Mouse (Mus musculus): Measurements from ENCODE around the gene Bbx.

Gene Bbx

DNA sequence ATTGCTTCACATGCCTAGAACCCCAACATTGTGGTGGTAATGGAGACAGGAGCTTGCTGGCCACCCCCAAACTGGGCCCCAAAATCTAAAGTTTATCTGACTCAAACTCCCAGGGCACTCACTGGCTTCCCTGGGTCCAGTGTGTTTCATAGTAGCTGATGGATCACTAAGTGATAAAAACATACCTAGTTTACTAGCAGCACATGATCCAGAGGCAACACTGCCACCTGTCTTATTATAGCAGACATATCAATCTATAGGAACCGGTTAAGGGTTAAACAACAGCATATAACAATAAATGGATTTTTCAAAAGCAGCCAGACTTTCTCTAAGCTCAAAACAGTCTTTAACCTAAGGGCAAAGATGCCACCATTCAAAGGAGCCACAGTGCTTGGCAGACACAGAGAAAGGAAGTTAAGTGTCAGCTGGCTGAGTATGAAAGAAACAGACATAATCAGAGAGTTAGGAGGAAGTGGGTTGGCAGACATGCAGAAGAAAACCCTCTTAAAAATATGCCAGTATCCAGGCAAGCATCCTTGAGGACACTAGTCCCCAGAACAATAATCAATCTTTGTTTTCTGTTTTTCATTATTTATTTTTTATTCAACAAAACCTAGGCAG lies 116.7 kb downstream of the Bbx start:
- DNase-seq (ENCODE audit: extremely low read depth, low read depth): peak; percentile 14

DNA sequence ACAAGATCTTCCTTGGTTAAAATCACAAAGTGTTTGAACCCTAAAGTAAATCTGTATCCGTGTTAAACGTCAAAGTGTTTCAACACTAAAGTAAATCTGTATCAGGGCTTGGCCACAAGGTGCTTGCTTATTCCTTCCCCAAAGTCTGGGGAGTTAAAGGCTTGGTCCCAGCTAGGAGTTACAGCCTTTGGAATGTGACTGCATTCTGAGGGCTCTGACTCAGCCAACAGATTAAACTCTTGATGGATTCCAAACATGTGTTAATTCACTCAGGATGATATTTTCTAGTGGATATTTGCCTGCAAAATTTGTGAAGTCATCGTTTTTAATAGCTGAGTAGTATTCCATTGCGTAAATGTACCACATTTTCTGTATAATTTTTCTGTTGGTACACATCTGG lies 120.6 kb downstream of the Bbx start:
- DNase-seq (ENCODE audit: extremely low read depth, low read depth): no peak

DNA sequence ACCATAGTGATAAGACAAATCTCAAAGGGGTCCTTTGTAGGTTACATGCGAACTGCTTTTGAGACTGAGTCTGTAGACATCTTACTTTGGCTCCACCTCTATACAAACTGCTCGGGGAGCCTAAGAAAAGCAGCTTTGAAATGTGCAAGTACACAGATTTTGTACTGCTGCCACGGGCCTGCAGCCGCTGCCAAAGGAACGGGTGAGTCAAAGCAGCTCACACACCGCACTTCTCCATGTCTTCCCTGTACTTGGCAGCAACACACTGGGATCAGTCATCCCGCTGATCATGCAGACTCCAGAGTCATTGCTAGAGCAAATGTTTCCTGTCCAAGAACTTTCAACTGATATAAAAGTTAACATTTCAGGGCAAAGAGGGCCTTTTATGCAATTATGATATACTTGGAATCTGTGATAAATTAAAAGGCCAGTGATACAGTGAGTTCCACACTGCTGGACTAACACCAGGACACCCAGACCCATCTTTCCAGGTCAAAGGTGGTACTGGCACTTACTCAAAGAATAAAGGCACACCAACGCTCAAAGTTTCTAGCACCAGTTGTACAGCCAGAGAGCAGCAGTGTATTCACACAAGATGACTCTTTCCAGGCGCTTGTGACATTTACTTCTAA lies 122.7 kb downstream of the Bbx start:
- DNase-seq (ENCODE audit: extremely low read depth, low read depth): no peak

DNA sequence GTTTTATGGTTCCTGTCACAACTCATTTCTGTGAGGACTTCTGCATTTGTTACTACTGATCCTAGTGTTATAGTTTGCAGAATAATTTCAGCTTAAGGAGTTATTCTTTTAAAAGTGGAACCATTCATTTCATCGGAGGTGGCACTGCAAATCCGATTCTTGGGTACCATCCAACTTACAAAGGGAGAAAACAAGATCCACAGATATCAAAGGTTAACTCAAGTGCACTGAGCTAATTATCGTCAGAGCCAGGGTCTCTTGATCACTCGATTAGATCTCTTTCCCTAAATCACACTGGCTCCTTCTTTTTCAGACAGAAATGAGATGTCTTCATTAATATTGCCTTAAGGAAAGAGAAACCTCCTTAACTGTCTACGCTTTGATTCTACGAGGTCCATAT lies 123.9 kb downstream of the Bbx start:
- no peak for DNase-seq (ENCODE audit: extremely low read depth, low read depth)

DNA sequence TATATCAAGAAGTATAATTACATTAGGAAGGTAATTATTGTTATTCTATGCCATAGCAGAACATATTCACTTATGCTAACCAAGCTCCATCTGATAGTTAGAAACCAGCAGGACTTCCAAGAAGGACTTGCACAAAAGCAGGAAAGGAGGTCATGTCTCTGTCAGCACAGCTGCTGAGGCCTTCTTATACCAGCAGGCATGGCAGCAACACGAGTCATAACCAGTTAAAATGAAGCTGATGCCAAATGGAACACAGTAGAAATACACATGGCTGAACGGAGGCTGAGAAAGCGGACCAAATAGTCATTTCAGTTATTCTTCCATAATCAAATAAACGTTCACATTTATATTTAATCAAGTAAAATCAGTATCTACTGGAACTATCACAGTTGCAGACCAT lies 125.0 kb downstream of the Bbx start:
- DNase-seq (ENCODE audit: extremely low read depth, low read depth): no peak

DNA sequence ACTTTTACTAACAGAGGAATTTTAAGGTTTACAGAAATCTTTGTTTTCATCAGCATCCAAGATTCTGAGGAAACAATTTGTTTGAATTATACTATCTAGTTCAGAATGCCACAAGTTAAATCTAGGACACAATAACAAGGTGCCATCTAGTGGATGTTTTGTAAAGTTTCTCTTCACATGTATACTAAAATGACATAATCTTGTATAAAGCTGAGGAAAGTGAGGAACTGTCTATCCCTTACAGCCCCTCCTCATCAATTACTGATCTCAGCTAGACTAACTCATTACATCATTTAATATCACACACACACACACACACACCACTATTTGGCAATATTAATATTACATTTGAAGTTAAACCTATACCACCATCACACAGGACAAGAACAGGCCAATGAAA lies 125.5 kb downstream of the Bbx start:
- peak; percentile 23 for DNase-seq (ENCODE audit: extremely low read depth, low read depth)

DNA sequence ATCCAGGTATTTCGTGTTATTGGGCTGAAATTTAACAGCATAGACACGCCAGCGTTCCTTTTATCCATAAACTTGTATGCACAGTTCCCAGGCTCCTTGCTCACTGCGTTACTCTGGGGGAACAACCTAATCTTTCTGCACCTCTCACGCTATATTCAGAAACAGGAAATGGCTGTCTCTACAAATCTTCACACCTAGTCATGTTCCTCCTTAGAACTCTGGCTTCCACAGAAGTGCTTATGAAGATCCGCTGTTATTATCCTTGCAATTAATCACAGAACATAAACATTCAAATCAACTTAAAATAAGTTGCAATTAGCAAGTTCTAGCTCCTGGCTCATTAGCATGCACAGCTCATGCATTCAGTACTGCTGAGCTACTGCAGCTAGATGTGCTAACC lies 127.0 kb downstream of the Bbx start:
- DNase-seq (ENCODE audit: extremely low read depth, low read depth): no peak

DNA sequence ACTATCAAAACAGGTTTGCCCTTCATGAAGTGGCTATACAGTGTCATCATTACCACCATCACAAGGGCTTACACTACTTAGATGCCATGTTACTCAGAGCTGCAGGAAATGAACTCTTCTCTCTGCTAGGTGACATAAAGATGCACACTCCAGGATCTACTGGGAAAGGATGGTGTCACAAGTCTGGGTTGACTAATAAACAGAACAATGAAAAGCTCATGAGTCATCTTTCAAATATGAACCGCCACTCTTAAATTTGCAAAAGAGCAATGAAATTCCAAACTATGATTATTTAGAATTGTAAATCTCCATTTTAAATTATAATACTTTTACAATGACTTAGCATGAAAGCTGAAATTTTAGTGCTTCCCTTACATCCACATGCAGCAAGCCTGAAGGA lies 129.6 kb downstream of the Bbx start:
- no peak for DNase-seq (ENCODE audit: extremely low read depth, low read depth)

DNA sequence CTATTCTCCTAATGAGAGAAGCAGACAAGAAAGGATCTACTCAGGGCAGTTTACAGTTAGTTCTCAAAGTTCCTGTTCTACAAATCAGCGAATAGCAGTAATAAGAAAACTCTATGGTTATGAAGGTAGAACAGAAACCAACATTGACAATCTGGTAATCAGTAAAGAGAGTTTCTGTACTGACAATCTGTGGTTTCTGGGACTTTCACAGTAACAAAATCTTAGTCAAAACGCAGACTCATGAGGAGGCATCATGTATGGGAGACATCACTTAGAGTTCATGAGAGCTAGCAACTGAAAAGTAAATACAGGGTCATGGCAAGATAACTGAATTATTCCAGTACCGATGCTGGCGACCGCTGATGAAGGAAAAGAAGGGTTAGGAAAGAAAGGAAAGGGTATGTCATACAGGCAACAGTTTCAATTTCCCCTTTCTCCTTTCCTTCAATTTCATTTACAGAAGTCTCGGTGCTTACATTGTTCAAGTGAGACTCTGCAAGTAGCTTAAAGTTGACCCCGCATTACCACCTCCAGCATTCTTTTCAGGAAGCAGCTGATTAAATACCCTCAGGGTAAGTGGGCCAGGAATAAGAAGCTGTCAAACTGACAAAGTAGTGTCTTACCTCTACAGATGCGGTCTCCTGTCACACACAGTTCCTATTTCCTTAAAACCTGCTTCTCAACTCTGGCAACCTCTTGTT lies 133.3 kb downstream of the Bbx start:
- no peak for DNase-seq (ENCODE audit: extremely low read depth, low read depth)

DNA sequence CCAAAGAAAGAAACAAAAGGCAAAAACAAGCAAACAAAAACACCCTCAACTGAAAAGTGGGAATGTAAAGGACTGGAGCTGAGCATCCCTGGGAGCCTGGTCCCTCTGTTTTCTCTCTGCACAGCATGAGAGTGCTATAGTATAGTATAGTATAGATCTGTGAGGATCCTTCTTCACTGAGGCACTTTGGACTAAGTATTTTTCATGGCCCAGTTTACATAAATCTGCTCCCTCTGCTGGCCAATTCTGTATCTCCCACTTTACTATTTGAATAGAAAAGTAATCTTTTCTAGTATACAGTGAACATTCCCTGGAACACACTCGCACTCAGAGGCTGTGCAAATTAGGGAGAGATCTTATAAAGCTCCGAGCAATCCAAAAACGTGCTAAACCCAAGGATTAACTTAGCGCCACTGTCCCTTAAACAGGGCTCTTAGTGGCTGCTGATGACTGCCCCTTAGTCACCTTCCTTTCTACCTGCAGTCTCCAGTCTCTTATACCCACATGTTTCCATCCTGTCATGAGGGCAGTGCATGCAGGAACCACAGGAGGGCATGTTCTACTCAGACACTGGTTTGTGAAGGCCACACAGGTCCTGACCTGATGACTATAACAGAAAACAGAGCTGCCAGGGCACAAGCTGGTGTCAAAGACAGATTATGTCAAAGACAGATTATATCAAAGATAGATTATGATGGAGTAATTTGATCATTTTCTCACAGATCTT lies 138.5 kb downstream of the Bbx start:
- DNase-seq (ENCODE audit: extremely low read depth, low read depth): no peak

DNA sequence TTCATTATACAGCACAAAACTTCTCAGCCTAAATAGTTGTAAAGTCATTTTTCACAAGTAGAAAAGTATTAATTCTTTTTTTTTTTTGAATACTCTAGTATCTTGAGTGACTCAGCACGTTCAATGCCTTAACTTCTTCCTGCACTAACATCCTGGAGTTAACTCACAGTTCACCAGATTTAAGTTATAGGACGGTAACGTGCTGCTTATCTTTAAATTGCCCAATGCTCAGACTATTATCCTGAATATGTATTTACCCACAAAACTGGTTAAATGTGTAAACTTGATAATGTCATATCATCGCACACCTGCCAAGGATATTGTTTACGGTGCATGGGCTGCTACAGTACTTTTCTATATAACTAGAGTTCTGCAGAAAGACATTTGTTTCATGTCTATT lies 139.4 kb downstream of the Bbx start:
- no peak for DNase-seq (ENCODE audit: extremely low read depth, low read depth)

DNA sequence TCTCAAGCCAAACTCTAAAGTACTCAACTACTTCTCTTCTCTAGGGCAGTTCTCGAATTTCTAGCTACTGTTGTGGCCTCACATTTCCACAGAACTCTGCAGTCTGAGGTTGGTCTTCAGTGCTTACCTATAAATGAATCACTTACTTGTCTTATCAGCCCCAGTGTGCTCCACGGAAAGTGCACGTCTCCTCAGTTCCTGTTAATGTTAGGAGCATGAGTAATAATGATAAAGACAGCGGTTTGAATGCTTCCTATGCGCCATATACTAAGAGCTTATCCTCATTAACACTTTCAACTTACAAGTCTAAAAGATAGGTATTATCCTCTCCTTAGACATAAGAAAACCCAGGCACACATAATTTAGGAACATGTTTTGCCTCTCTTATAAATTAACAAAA lies 142.4 kb downstream of the Bbx start:
- peak; percentile 77 for DNase-seq (ENCODE audit: extremely low read depth, low read depth)

DNA sequence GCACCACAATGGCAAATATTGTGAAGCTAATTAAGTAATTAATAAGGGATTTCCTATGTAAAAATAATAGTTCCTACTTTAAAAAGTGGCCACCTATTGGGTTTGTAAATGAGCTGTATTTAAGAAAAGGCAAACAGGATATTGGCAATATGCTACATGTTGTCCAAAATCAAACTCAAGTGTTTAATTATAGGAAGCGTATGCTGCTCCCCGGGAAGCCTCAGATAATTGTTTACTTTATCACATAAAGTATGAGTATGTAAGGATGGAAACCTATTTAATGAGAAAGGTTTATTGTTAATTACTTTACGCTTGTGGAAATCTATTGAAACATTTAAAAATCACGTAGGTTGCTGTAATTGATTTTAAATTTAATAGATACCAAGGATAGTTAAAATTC lies 159.4 kb downstream of the Bbx start:
- DNase-seq (ENCODE audit: extremely low read depth, low read depth): no peak

DNA sequence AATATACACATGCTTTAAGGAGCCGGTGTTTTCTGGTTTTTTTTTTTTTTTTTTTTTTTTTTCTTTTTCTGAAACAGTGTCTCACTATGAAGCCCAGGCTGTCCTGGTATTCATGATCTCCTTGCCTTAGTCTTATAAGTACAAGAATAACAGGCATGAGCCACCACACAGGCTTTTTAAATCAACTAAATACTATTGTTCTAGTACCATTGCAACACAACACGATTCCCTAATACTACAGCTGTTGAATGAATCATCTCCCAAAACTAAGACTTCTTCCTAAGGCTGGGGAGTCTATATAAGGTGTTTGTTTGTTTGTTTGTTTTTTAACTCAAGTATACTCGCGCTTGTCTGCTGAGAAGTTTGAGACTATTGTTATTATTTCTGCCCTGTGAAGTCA lies 169.5 kb downstream of the Bbx start:
- DNase-seq (ENCODE audit: extremely low read depth, low read depth): no peak

DNA sequence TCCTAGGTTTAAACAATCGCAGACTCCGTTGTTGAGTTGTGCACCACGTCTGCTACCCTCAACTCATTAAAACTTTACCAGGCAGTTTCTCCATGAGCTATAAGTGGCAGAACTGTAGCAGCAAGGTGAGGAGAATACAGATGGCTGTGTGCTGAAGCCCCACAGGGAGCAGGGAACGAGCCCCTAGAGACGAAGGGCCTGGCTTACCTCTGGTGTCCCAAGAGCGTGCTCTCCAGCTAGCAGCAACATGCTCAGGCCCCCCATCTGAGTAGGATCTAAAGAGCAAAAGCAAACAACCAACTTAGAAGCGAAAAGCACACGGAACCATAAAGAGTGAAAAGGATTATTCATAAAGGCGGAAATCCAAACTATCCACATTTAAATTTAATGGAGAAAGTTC lies 170.0 kb downstream of the Bbx start:
- no peak for DNase-seq (ENCODE audit: extremely low read depth, low read depth)

DNA sequence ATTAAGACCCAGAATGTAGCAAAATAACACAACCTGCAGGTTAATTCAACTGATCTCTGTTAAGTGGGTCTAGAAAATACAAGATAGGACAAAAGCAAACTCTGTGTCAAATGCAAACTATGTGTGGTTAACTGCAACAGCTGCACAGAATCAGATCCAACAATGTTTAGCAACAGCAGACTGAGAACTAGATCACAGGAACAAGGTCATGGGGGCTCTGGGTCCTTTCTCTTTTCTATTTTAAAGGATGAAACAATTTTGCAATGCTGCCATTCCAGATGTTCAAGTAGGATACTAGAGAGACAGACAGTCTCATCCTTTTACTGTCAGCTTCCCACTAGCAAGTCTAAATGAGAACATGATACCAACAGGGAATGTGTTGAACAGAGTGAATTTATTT lies 170.4 kb downstream of the Bbx start:
- DNase-seq (ENCODE audit: extremely low read depth, low read depth): no peak

DNA sequence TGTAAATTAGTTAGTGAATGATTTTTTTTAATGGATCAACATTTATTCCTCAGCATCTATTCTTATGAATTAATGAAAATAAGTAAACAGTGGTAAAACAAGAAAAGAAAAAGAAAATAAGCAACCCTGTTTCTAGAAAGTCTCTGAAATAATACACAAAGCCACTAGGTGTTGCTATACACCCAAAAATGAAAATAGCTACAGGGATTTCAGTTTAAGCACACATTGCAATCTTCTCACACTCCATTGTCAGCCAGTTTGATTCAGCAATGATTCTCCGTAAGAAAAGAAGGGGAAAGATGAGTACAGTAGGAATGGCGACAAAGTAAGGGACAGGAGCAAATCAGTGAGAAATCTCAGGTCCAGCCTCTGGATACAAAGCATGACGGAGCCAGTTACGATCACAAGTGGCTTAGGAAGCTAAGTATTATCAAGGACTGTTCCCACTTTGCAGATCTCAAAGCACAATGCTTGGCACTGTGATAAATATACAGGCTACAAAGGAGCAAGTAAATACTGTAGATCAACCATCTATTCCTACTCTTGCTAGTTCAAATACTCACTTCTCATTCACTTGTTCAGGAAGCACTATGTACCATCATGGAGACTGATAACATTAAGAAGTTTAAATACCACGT lies 177.5 kb downstream of the Bbx start:
- DNase-seq (ENCODE audit: extremely low read depth, low read depth): peak; percentile 23

DNA sequence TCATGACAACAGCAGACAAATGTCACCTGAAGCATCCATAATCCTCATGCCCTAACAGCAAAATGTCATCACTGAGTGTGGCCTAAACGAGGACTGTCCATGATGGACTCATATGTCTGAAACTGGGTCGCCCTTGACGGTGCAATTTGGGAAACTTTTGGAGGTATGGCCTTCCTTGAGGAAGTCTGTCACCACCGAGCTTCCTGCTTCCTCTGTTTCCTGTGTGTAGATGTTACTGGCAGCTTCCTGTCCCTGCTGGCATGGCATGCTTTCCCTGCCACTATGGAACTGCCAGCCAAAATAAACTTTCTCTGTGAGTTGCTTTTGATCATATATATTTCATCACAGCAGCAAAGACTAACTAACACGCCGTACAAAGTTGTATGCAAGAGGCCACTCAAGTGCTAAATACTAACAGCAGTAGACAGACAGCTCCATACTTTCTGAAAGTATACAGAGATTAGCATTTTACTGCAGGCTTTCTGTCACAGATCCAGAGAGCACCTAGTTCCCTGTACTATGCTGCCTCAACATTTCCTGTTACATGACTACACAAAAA lies 180.7 kb downstream of the Bbx start:
- no peak for DNase-seq (ENCODE audit: extremely low read depth, low read depth)

DNA sequence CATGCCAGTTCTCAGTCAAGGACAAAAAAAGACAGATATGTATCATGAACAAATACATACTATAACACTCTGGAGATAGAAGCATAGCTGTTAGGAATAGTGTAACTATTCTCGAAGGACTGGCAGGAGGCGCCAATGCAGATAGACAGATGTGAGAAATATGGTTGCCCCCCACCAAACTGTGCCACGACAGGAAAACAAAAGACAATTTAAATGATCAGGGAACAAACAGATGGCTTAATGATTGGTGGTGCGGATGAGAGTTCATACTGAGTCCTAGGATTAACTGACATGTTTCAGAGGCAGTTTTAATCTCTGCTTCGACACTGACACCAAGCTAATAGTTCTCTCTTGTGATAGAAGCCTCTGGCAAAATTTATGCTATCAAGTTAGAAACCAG lies 181.7 kb downstream of the Bbx start:
- no peak for DNase-seq (ENCODE audit: extremely low read depth, low read depth)

DNA sequence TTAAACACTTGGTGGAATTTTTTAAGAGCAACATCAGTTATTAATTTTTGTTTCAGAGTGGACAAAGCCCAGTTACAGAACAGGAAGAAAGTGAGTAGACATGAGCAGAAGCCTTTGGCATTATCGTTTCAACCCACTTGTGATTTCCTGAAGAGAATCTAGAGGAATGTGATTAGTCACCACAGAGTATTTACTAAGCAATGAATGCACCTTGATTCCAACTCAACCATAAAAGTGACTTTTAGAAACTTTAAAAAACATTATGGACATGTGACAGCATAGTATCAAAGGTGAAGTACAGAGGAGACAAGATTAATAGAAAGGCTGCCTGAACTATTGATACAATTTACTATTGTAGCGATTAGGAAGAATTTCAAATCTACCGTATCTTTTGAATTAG lies 183.2 kb downstream of the Bbx start:
- no peak for DNase-seq (ENCODE audit: extremely low read depth, low read depth)

DNA sequence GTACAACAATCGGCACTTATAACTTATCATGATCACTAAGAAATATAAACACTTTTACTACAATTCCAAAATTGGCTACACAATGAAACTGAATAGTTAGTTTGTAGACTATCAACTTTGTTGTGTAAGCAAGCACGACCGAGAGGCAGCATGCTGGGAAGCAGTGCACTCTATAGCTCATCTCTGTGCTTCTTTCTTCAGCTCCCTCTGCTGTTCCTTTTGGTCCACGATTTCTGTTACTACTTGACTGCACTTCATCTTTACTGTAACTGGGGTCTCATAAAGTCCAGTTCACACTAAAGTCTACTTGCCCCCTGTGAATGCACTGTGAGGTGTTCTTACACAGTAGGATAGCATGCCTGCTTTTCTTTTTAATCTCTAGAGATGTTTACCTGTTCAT lies 189.7 kb downstream of the Bbx start:
- no peak for DNase-seq (ENCODE audit: extremely low read depth, low read depth)

DNA sequence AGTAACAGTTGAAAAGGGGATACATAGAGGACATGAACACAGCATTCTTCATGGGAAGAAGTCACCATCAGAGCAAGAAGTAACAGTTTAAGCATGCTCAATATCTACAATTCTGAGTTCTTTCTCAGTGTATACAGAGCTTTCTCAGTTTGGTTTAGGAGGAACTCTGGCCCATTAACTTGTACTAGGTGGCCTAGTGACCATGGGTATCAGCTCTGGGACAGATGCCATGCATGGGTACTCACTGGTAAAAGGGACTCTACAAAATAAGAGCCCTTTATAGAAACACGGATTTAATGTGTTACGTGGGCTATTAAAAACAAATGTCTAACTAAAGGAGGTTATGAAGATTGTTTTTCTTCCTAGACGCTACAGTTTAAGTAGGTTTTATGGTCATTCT lies 190.6 kb downstream of the Bbx start:
- no peak for DNase-seq (ENCODE audit: extremely low read depth, low read depth)

All from MEL-GATA-1-ER (cell line).